ENCODE assay signal across 15 mouse cellular contexts in genomic region chr10:111893489-111893888, GRCm38 (mm10).
DNase-seq lines count a peak whose midpoint lies in the region; ATAC-seq and TF ChIP-seq lines count a peak whose summit lies in the region.
"Had no signal": no experiment of that assay in that cellular context is flagged by ENCODE, and none has a peak within 500 bp of the region (broad histone marks: within the 10 kb centered on the region; RNA-seq: fewer than 3 reads in every experiment).

No protein-coding gene starts in this region.

- peak; percentile 15; the same call in 1 of the 2 replicates for ATAC-seq in embryonic facial prominence, embryonic 14.5 days (ENCODE audit: low read depth)
- ATAC-seq: CD4-positive, CD25-positive, alpha-beta regulatory T cell, adult 4 months; forebrain, embryonic 13.5 days had no signal

- H3K9me3 ChIP-seq in embryonic facial prominence, embryonic 14.5 days (ENCODE audit: control insufficient read depth, low read length) = no peaks in the 10 kb centered on the region
- H3K9me3 ChIP-seq: forebrain, embryonic 13.5 days; neural tube, embryonic 15.5 days had no signal

- TF ChIP-seq POLR2A in kidney, adult 2 months (IDR thresholded peaks at IDR 0.05; ENCODE audit: low read depth, low read length) = no peak

- no peak overlapping the region for H3K9ac ChIP-seq in embryonic facial prominence, embryonic 14.5 days (ENCODE audit: low read depth, low read length)
- H3K9ac ChIP-seq: forebrain, embryonic 13.5 days; neural tube, embryonic 15.5 days had no signal

- 71% methylated on average over 5 of the region's 5 CpGs for WGBS in kidney, adult 2 months
- 67% methylated on average over 5 of the region's 5 CpGs for WGBS in embryonic facial prominence, embryonic 14.5 days

- DNase-seq in kidney, adult 2 months = peak; percentile 7
- no peak for DNase-seq in kidney, adult 8-10 months
- peak; percentile 88 for DNase-seq in NIH3T3 (ENCODE audit: low read depth)
- DNase-seq in embryonic facial prominence, embryonic 14.5 days (ENCODE audit: low spot score) = peak; percentile 61
- DNase-seq in lung, postnatal 25 days (ENCODE audit: low spot score) = peak; percentile 18
- DNase-seq in layer of hippocampus, postnatal 36 days = no peak
- DNase-seq in right cerebral cortex, postnatal 10 days (ENCODE audit: low spot score in 2 of 2) = no peak
- DNase-seq: cerebellum, adult 8-10 months; gastrocnemius, postnatal 10 days; right cerebral cortex, adult 18-20 months; thymus, postnatal 36 days had no signal

- H3K36me3 ChIP-seq in kidney, adult 2 months (ENCODE audit: control insufficient read depth, insufficient read depth, low read length) = no peaks in the 10 kb centered on the region
- H3K36me3 ChIP-seq in embryonic facial prominence, embryonic 14.5 days (ENCODE audit: control insufficient read depth, insufficient read depth, low read length) = no peaks in the 10 kb centered on the region
- H3K36me3 ChIP-seq: neural tube, embryonic 15.5 days had no signal

- peak overlapping the region; percentile 21; the same call in 1 of the 2 replicates for H3K27ac ChIP-seq in kidney, adult 2 months (ENCODE audit: insufficient read depth, low read depth, low read length)
- peak overlapping the region; percentile 40; the same call in 1 of the 2 replicates for H3K27ac ChIP-seq in embryonic facial prominence, embryonic 14.5 days (replicated peaks; ENCODE audit: low read depth, low read length)
- H3K27ac ChIP-seq: forebrain, embryonic 13.5 days; macrophage; neural tube, embryonic 15.5 days had no signal

- TF ChIP-seq CTCF in kidney, adult 2 months (conservative IDR thresholded peaks at IDR 0.05; ENCODE audit: insufficient read depth, insufficient read length, low read depth, low read length) = no peak

- H3K4me3 ChIP-seq in kidney, adult 2 months (ENCODE audit: insufficient read depth, low read depth, low read length) = no peak overlapping the region
- no peak overlapping the region for H3K4me3 ChIP-seq in embryonic facial prominence, embryonic 14.5 days (ENCODE audit: low read depth, low read length)
- H3K4me3 ChIP-seq: forebrain, embryonic 13.5 days; neural tube, embryonic 15.5 days had no signal

- H3K4me1 ChIP-seq in kidney, adult 2 months (ENCODE audit: control insufficient read depth, insufficient read depth, low read length) = no peaks in the 10 kb centered on the region
- H3K4me1 ChIP-seq in embryonic facial prominence, embryonic 14.5 days (ENCODE audit: control insufficient read depth, insufficient read depth, low read length) = peaks cover 14% of the 10 kb centered on the region
- H3K4me1 ChIP-seq: forebrain, embryonic 13.5 days; neural tube, embryonic 15.5 days had no signal

- no peak overlapping the region for H3K4me2 ChIP-seq in embryonic facial prominence, embryonic 14.5 days (ENCODE audit: low read depth, low read length)
- H3K4me2 ChIP-seq: forebrain, embryonic 13.5 days; neural tube, embryonic 15.5 days had no signal

- H3K27me3 ChIP-seq in kidney, adult 2 months (replicated peaks; ENCODE audit: control insufficient read depth, insufficient read depth, low read length) = no peaks in the 10 kb centered on the region
- no peaks in the 10 kb centered on the region for H3K27me3 ChIP-seq in embryonic facial prominence, embryonic 14.5 days (replicated peaks; ENCODE audit: control insufficient read depth, insufficient read depth, low read length)
- H3K27me3 ChIP-seq: forebrain, embryonic 13.5 days; neural tube, embryonic 15.5 days had no signal

Comparison
In these comparisons a context has a peak if more than half of its experiments do, and no peak if none do; other contexts are left out.
1. DNase-seq: peak in kidney, adult 2 months (single experiment), NIH3T3 (single experiment), embryonic facial prominence, embryonic 14.5 days (single experiment) and lung, postnatal 25 days (single experiment); none in kidney, adult 8-10 months (0 of 2), layer of hippocampus, postnatal 36 days (0 of 2) and right cerebral cortex, postnatal 10 days (0 of 2).